Mouse (Mus musculus) cerebellum, adult (tissue): ENCODE measurements around the gene Arid3a.
A peak's percentile ranks its signal among the peaks of the same experiment; 100 is the strongest.
"Not testable (repeated sequence)": the region's sequence is repeated elsewhere in the genome, so short reads cannot be mapped to it uniquely, and the experiment has no call there.

Experiments used
- ATAC-seq: cut with Nextera tagmentation; 2 replicates; pipeline ENCODE4 v1.9.2; 2017; ENCODE audit warnings: mild to moderate bottlenecking, moderate library complexity, mixed read lengths; ENCODE audit not compliant: insufficient number of reproducible peaks, low FRiP score, low TSS enrichment

Gene Arid3a

GRCm38 (mm10) chr10:79943471-79943901 is 16.6 kb downstream of the Arid3a start:
- no peak for ATAC-seq

GRCm38 (mm10) chr10:79945507-79946234 is 18.8 kb downstream of the Arid3a start:
- ATAC-seq, result no peak

GRCm38 (mm10) chr10:79946752-79947322 is 20.0 kb downstream of the Arid3a start:
- ATAC-seq, result no peak

- ATAC-seq, result no peak
Measured at GRCm38 (mm10) chr10:79947502-79947901, 20.7 kb downstream of the Arid3a start.

GRCm38 (mm10) chr10:79949873-79950272 is 23.0 kb downstream of the Arid3a start:
- ATAC-seq, result no peak

- no peak for ATAC-seq
Measured at GRCm38 (mm10) chr10:79950661-79951060, 23.8 kb downstream of the Arid3a start.

- ATAC-seq, result no peak
Measured at GRCm38 (mm10) chr10:79953946-79954345, 27.1 kb downstream of the Arid3a start.

GRCm38 (mm10) chr10:79955691-79956090 is 28.8 kb downstream of the Arid3a start:
- ATAC-seq, result no peak

GRCm38 (mm10) chr10:79956643-79957154 is 29.9 kb downstream of the Arid3a start:
- ATAC-seq, result no peak

- no peak for ATAC-seq
Measured at GRCm38 (mm10) chr10:79958140-79958816, 31.4 kb downstream of the Arid3a start.

- ATAC-seq, result not testable (repeated sequence)
Measured at GRCm38 (mm10) chr10:79959412-79959811, 32.6 kb downstream of the Arid3a start.

- peak; percentile 87 for ATAC-seq
Measured at GRCm38 (mm10) chr10:79959847-79960601, 33.2 kb downstream of the Arid3a start, which contains the start of gene Wdr18. Gene Wdr18 (plus strand): TSS chr10:79960152.

GRCm38 (mm10) chr10:79960671-79961294 is 33.9 kb downstream of the Arid3a start:
- ATAC-seq, result no peak

GRCm38 (mm10) chr10:79964727-79965126 is 37.9 kb downstream of the Arid3a start:
- no peak for ATAC-seq

GRCm38 (mm10) chr10:79965325-79965724 is 38.5 kb downstream of the Arid3a start:
- no peak for ATAC-seq

GRCm38 (mm10) chr10:79966886-79967400 is 40.1 kb downstream of the Arid3a start:
- 0 out of 2 replicates have a peak, but pooled peaks have one; percentile 21 for ATAC-seq

GRCm38 (mm10) chr10:79968181-79968580 is 41.3 kb downstream of the Arid3a start:
- no peak for ATAC-seq

- no peak for ATAC-seq
Measured at GRCm38 (mm10) chr10:79969124-79969568, 42.3 kb downstream of the Arid3a start.

- no peak for ATAC-seq
Measured at GRCm38 (mm10) chr10:79970415-79971182, 43.8 kb downstream of the Arid3a start, which contains the start of gene Grin3b. Gene Grin3b (plus strand): TSS chr10:79970715.
